In genomic region chr6:28795380-28795779, GRCm38 (mm10) we compare ENCODE assay signal across 12 mouse cellular contexts. TPM values are rescaled to one million over a fixed set of nuclear protein-coding genes. Genes with fewer than 3 reads are reported as not detected.
DNase-seq lines count a peak whose midpoint lies in the region; ATAC-seq and TF ChIP-seq lines count a peak whose summit lies in the region.
"Had no signal": no experiment of that assay in that cellular context is flagged by ENCODE, and none has a peak within 500 bp of the region (broad histone marks: within the 10 kb centered on the region; RNA-seq: fewer than 3 reads in every experiment).

No protein-coding gene starts in this region.

- intact Hi-C loops in left cerebral cortex, adult 2 months (cut with DNase I) = no loop called here
- intact Hi-C loops in left cerebral cortex, postnatal 4 days (cut with DNase I) = loop anchor here (10.0 kb wide), 1 partner anchor 91 kb away; no protein-coding TSS in a partner anchor

- no peak overlapping the region for H3K9ac ChIP-seq in hindbrain, postnatal 0 days (replicated peaks; ENCODE audit: low read length)
- H3K9ac ChIP-seq: limb, embryonic 12.5 days had no signal

- TF ChIP-seq CTCF in cerebellum, adult 2 months (IDR thresholded peaks at IDR 0.05; ENCODE audit: borderline replicate concordance, insufficient read depth, low read depth, low read length) = no peak
- TF ChIP-seq CTCF in left cerebral cortex, adult 2 months (IDR thresholded peaks at IDR 0.05) = no peak
- TF ChIP-seq CTCF in hindbrain, postnatal 0 days (IDR thresholded peaks at IDR 0.05; ENCODE audit: low read depth) = no peak
- TF ChIP-seq CTCF in olfactory bulb, adult 2 months (IDR thresholded peaks at IDR 0.05; ENCODE audit: insufficient read depth, low read depth, low read length) = no peak

- WGBS in cerebellum, adult 2 months = 53% methylated on average over 9 of the region's 9 CpGs
- WGBS in hindbrain, postnatal 0 days = 15% methylated on average over 9 of the region's 9 CpGs
- WGBS in olfactory bulb, adult 2 months = 40% methylated on average over 9 of the region's 9 CpGs

- ATAC-seq in hindbrain, postnatal 0 days = peak; percentile 69
- ATAC-seq: inflammation-experienced regulatory T-cells, adult 6 months had no signal

- H3K4me2 ChIP-seq in hindbrain, postnatal 0 days (ENCODE audit: low read depth, low read length) = peak overlapping the region; percentile 31
- H3K4me2 ChIP-seq: limb, embryonic 12.5 days had no signal

- H3K27ac ChIP-seq in cerebellum, adult 2 months (ENCODE audit: insufficient read depth, low read length) = peak overlapping the region; percentile 8; the same call in 1 of the 2 replicates
- H3K27ac ChIP-seq in left cerebral cortex, adult 2 months = peak overlapping the region; percentile 62
- peak overlapping the region; percentile 49; the same call in 1 of the 2 replicates for H3K27ac ChIP-seq in hindbrain, postnatal 0 days
- H3K27ac ChIP-seq in olfactory bulb, adult 2 months (ENCODE audit: insufficient read depth, low read depth, low read length) = 0 out of 2 replicates have a peak overlapping the region, but pooled peaks have one; percentile 19
- H3K27ac ChIP-seq: limb, embryonic 12.5 days had no signal

- DNase-seq in cerebellum, adult 2 months = no peak
- no peak for DNase-seq in cerebellum, adult 18-20 months
- no peak for DNase-seq in left cerebral cortex, adult 2 months (ENCODE audit: extremely low spot score in 1 of 2, low spot score in 2 of 2)
- no peak for DNase-seq in left cerebral cortex, postnatal 4 days
- DNase-seq in hindbrain, postnatal 0 days (ENCODE audit: low spot score) = peak; percentile 72
- no peak for DNase-seq in liver
- no peak for DNase-seq in spleen, postnatal 14 days (ENCODE audit: low spot score in 2 of 2)
- DNase-seq: cerebellum, postnatal 36 days; lung, adult 2 months had no signal

- no peak for TF ChIP-seq POLR2A in cerebellum, adult 2 months (IDR thresholded peaks at IDR 0.05; ENCODE audit: borderline replicate concordance, insufficient read depth, low read length)
- no peak for TF ChIP-seq POLR2A in olfactory bulb, adult 2 months (IDR thresholded peaks at IDR 0.05; ENCODE audit: insufficient read depth, low read depth, low read length)

- peaks cover 15% of the 10 kb centered on the region for H3K4me1 ChIP-seq in cerebellum, adult 2 months (ENCODE audit: control insufficient read depth, insufficient read depth, low read length)
- 0 out of 2 replicates have a peak, but pooled peaks cover 8% of the 10 kb centered on the region for H3K4me1 ChIP-seq in hindbrain, postnatal 0 days (ENCODE audit: insufficient read depth, low read length)
- peaks cover 19% of the 10 kb centered on the region for H3K4me1 ChIP-seq in olfactory bulb, adult 2 months (ENCODE audit: control insufficient read depth, insufficient read depth, low read length)
- H3K4me1 ChIP-seq: limb, embryonic 12.5 days had no signal

- H3K36me3 ChIP-seq in hindbrain, postnatal 0 days (ENCODE audit: insufficient read depth, low read length) = no peaks in the 10 kb centered on the region

- H3K9me3 ChIP-seq in hindbrain, postnatal 0 days (ENCODE audit: low read length) = no peaks in the 10 kb centered on the region
- H3K9me3 ChIP-seq: limb, embryonic 12.5 days had no signal

- H3K27me3 ChIP-seq in cerebellum, adult 2 months (ENCODE audit: control insufficient read depth, insufficient read depth, low read length) = no peaks in the 10 kb centered on the region
- H3K27me3 ChIP-seq in hindbrain, postnatal 0 days (ENCODE audit: insufficient read depth, low read length) = no peaks in the 10 kb centered on the region
- H3K27me3 ChIP-seq: limb, embryonic 12.5 days had no signal

- H3K4me3 ChIP-seq in cerebellum, adult 2 months (replicated peaks; ENCODE audit: insufficient read depth, low read depth, low read length) = no peak overlapping the region
- no peak overlapping the region for H3K4me3 ChIP-seq in left cerebral cortex, adult 2 months
- no peak overlapping the region for H3K4me3 ChIP-seq in hindbrain, postnatal 0 days (ENCODE audit: low read length)
- H3K4me3 ChIP-seq in olfactory bulb, adult 2 months (ENCODE audit: insufficient read depth, low read depth, low read length) = no peak overlapping the region
- H3K4me3 ChIP-seq: limb, embryonic 12.5 days had no signal

RNA-seq across cellular contexts. Expression of gene Lrrc4, which starts 36.2 kb away (rescaled TPM):
- polyA plus RNA-seq in cerebellum, adult 2 months (2012; rRNA removed) = 51.6 and 58.0 TPM in 2 replicates
- total RNA-seq in left cerebral cortex, adult 2 months (2021) = 100 to 1,000 TPM; 105 to 111 TPM
- 10 to 100 TPM; 46.2 to 46.7 TPM for total RNA-seq in left cerebral cortex, postnatal 4 days (2021)
- 54.8 and 59.8 TPM in 2 replicates for total RNA-seq in hindbrain, postnatal 0 days (2014; rRNA removed)
- 6.0 and 6.1 TPM in 2 replicates for polyA plus RNA-seq in hindbrain, postnatal 0 days (2015; fragmentation: Nextera tagmentation; extraction: Ambion mirVana)
- polyA plus RNA-seq in olfactory bulb, adult 2 months (2012; ENCODE audit: insufficient read depth, insufficient read length, low replicate concordance, missing spikeins) = not detected in 2 replicates

Comparison
In these comparisons a context has a peak if more than half of its experiments do, and no peak if none do; other contexts are left out.
1. H3K27ac ChIP-seq: peak in every context shown above with its lines; median percentile 62 in left cerebral cortex, adult 2 months; 49 in hindbrain, postnatal 0 days; 19 in olfactory bulb, adult 2 months; 8 in cerebellum, adult 2 months.